Mouse (Mus musculus): Measurements from ENCODE around the gene Zdhhc14. TPM values are rescaled to one million over a fixed set of nuclear protein-coding genes. Genes with fewer than 3 reads are reported as not detected.
A peak's percentile ranks its signal among the peaks of the same experiment; 100 is the strongest.

The Zdhhc14 gene
- polyA plus RNA-seq, 1 experiment = 6.7 TPM

GRCm38 (mm10) chr17:5600505-5601027, 108.2 kb downstream of the Zdhhc14 start:
- no peaks in the 10 kb centered on the region for H3K9me3 ChIP-seq (ENCODE audit: control insufficient read depth, low read length)
- peaks cover 41% of the 10 kb centered on the region for H3K36me3 ChIP-seq (ENCODE audit: control insufficient read depth)
- TF ChIP-seq GATA1 (IDR thresholded peaks at IDR 0.05; ENCODE audit: low read length) = no peak
- TF ChIP-seq TAL1 (IDR thresholded peaks at IDR 0.05; ENCODE audit: low read length) = no peak
- no peak overlapping the region for H3K4me3 ChIP-seq (replicated peaks)
- no peaks in the 10 kb centered on the region for H3K27me3 ChIP-seq (ENCODE audit: control insufficient read depth)
- peaks cover 7% of the 10 kb centered on the region for H3K4me1 ChIP-seq (ENCODE audit: control insufficient read depth)

GRCm38 (mm10) chr17:5601953-5602352, 109.6 kb downstream of the Zdhhc14 start:
- Histone ChIP-seq H3K4me3 (replicated peaks) (no peak overlapping the region), H3K36me3 (ENCODE audit: control insufficient read depth) (peaks cover 35% of the 10 kb centered on the region), H3K9me3 (ENCODE audit: control insufficient read depth, low read length) (no peaks in the 10 kb centered on the region), H3K4me1 (ENCODE audit: control insufficient read depth) (peaks cover 10% of the 10 kb centered on the region), H3K27me3 (ENCODE audit: control insufficient read depth) (no peaks in the 10 kb centered on the region)
- TF ChIP-seq TAL1 (IDR thresholded peaks at IDR 0.05; ENCODE audit: low read length) = no peak
- TF ChIP-seq GATA1 (IDR thresholded peaks at IDR 0.05; ENCODE audit: low read length) = no peak

DNA sequence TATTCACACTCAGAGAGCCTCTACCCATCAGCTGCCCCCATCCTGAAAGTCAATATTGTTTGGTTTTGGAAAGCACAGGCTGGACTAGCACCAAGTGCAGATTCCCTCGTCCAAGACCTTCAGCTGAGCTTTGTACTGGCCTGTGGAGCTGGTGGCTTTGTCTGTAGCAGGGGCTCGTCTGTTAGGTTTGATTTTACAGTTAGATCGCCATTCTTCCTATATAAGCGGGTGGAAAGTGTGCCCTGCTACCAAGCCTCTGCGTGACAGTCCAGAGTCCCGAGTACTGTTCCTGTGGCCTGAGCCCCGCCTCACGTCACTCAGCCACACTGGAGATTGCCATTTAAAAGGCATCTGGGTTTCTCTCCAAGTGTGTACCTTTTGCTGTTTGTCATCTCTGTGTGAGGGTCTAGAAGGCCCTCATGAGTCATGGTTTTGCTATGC, 113.8 kb downstream of the Zdhhc14 start:
- Histone ChIP-seq H3K9me3 (ENCODE audit: control insufficient read depth, low read length) (no peaks in the 10 kb centered on the region), H3K36me3 (ENCODE audit: control insufficient read depth) (peaks cover 19% of the 10 kb centered on the region), H3K4me1 (ENCODE audit: control insufficient read depth) (peaks cover 7% of the 10 kb centered on the region), H3K4me3 (replicated peaks) (no peak overlapping the region), H3K27me3 (ENCODE audit: control insufficient read depth) (no peaks in the 10 kb centered on the region)
- TF ChIP-seq TAL1 (IDR thresholded peaks at IDR 0.05; ENCODE audit: low read length) = no peak
- TF ChIP-seq GATA1 (IDR thresholded peaks at IDR 0.05; ENCODE audit: low read length) = no peak

DNA sequence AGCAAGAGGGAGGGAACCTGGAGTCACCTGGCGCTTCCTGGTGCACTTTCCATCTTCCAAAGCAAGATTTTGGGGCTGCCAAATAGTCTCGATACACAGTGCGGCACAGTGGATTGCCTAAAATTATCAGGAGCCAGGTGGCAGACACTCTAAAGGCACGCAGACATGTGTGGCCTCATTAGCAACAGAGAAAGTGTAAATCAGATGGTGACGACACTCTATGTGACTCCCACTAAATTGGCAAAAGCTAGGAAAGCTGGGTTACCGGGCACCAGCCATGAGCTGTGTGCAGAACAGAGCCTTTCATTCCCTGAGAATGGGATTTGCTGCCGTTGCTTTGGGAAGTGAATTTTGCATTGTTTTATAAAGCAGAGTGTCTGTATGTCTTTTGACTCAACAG, 115.0 kb downstream of the Zdhhc14 start:
- H3K9me3 ChIP-seq (ENCODE audit: control insufficient read depth, low read length) = no peaks in the 10 kb centered on the region
- H3K4me3 ChIP-seq (replicated peaks) = no peak overlapping the region
- no peaks in the 10 kb centered on the region for H3K27me3 ChIP-seq (ENCODE audit: control insufficient read depth)
- no peak for TF ChIP-seq TAL1 (IDR thresholded peaks at IDR 0.05; ENCODE audit: low read length)
- TF ChIP-seq GATA1 (IDR thresholded peaks at IDR 0.05; ENCODE audit: low read length) = no peak
- peaks cover 10% of the 10 kb centered on the region for H3K36me3 ChIP-seq (ENCODE audit: control insufficient read depth)
- peaks cover 5% of the 10 kb centered on the region for H3K4me1 ChIP-seq (ENCODE audit: control insufficient read depth)

DNA sequence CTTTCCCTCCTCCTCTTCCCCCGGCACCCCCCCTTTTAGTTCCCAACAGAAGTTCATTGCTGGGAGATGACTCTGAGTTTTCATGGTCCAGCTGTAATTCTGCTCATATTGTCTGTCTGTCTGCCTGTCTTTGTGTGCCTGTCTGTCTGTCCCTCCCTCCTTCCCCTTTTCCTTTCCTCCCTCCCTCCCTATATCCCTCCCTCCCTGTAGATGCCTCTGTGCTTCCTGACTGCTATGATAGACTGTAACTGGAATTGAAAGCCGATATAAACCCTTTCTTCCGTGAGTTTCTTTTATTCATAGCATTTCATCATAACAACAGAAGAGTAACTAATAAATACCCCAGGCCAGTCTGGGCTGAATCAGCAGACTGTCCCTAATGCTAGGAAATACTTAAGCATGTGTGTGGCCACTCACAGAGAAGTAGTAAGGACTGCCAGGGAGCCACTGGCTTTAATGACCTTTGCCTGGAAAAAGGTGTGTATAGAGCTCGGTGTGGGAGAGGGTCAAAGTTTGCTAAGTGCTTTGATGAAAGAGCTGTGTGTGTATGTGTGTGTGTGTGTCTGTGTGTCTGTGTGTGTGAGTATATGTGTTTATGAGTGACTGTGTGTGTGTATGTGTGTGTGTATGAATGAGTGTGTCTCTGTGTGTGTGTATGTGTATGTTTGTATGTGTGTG, 117.7 kb downstream of the Zdhhc14 start:
- Histone ChIP-seq H3K36me3 (ENCODE audit: control insufficient read depth) (peaks cover 5% of the 10 kb centered on the region; the same call in 1 of the 2 replicates), H3K27me3 (ENCODE audit: control insufficient read depth) (no peaks in the 10 kb centered on the region), H3K9me3 (ENCODE audit: control insufficient read depth, low read length) (no peaks in the 10 kb centered on the region), H3K4me1 (ENCODE audit: control insufficient read depth) (peaks cover 16% of the 10 kb centered on the region), H3K4me3 (replicated peaks) (no peak overlapping the region)
- no peak for TF ChIP-seq TAL1 (IDR thresholded peaks at IDR 0.05; ENCODE audit: low read length)
- no peak for TF ChIP-seq GATA1 (IDR thresholded peaks at IDR 0.05; ENCODE audit: low read length)

GRCm38 (mm10) chr17:5612236-5612635, 119.9 kb downstream of the Zdhhc14 start:
- H3K4me3 ChIP-seq (replicated peaks) = no peak overlapping the region
- H3K27me3 ChIP-seq (ENCODE audit: control insufficient read depth) = no peaks in the 10 kb centered on the region
- H3K4me1 ChIP-seq (ENCODE audit: control insufficient read depth) = peaks cover 18% of the 10 kb centered on the region
- no peak for TF ChIP-seq TAL1 (IDR thresholded peaks at IDR 0.05; ENCODE audit: low read length)
- TF ChIP-seq GATA1 (IDR thresholded peaks at IDR 0.05; ENCODE audit: low read length) = no peak
- no peaks in the 10 kb centered on the region for H3K9me3 ChIP-seq (ENCODE audit: control insufficient read depth, low read length)
- H3K36me3 ChIP-seq (ENCODE audit: control insufficient read depth) = peaks cover 4% of the 10 kb centered on the region

DNA sequence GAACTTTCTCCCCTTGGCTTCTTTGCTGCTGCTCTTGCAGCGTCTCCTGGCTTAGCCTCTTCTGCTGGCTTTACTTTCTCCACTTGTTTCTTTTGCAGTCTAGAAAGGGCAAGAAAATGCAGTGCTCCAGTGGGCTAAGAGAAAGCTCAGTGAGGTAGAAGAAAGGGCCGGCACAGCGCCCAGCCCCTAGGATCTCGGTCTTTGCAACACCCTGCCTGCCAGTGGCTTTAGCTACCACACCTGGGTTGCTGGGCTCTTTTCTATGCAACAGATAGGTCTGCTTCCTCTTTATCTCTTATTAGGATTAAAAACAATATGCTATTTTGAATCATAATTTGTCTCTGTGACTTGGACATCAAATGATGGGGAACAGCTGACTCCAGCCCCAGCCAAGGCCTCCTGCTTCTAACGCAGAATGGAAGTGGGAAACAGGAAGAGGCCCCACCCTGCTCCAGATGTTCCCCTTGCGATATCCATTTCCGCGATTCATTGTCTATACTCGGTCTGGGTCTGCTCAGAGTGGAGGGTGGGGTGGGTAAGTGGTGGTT, 122.5 kb downstream of the Zdhhc14 start:
- H3K9me3 ChIP-seq (ENCODE audit: control insufficient read depth, low read length) = no peaks in the 10 kb centered on the region
- TF ChIP-seq TAL1 (IDR thresholded peaks at IDR 0.05; ENCODE audit: low read length) = no peak
- TF ChIP-seq GATA1 (IDR thresholded peaks at IDR 0.05; ENCODE audit: low read length) = no peak
- H3K4me1 ChIP-seq (ENCODE audit: control insufficient read depth) = peaks cover 19% of the 10 kb centered on the region
- no peaks in the 10 kb centered on the region for H3K27me3 ChIP-seq (ENCODE audit: control insufficient read depth)
- H3K36me3 ChIP-seq (ENCODE audit: control insufficient read depth) = peaks cover 4% of the 10 kb centered on the region
- no peak overlapping the region for H3K4me3 ChIP-seq (replicated peaks)

DNA sequence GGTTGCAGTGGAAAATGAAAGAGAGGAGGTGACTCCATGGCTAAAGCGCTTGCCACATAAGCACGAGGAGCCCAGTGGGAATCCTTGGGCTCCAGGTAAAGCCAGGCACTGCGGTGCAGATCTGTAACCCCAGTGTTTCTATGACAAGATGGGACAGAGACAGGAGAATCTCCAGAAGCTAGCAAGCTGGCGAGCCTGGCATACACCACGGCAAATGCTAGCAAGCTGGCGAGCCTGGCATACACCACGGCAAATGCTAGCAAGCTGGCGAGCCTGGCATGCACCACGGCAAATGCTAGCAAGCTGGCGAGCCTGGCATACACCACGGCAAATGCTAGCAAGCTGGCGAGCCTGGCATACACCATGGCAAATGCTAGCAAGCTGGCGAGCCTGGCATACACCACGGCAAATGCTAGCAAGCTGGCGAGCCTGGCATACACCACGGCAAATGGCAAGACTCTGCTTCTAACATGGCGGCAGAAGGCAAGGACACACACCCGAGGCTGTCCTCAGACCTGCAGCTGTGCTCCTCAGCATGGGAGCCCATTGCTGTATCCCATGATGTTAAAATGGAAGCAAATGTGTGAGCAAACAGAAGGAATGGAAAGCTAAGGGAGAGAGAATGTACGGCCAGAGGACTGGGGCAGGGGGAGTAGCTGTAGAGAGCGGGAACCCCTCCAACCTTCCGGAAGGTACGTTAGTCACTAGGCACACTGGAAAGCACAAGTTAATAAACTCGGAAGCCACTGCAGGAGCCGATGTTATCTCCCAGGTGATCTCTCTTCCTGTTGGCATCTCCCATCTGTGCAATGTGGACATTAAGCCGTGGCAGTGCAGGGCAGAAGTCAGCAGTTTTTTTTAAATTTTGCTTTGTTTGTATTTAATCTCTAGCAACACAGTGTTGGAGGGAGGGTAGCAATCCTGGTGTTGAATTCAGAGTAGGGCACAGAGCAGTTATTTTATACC, 129.6 kb downstream of the Zdhhc14 start:
- Histone ChIP-seq H3K36me3 (ENCODE audit: control insufficient read depth) (peaks cover 26% of the 10 kb centered on the region), H3K9me3 (ENCODE audit: control insufficient read depth, low read length) (no peaks in the 10 kb centered on the region), H3K4me3 (replicated peaks) (no peak overlapping the region), H3K4me1 (ENCODE audit: control insufficient read depth) (peaks cover 53% of the 10 kb centered on the region), H3K27me3 (ENCODE audit: control insufficient read depth) (no peaks in the 10 kb centered on the region)
- TF ChIP-seq GATA1 (IDR thresholded peaks at IDR 0.05; ENCODE audit: low read length) (no peak), TAL1 (IDR thresholded peaks at IDR 0.05; ENCODE audit: low read length) (no peak)

- TF ChIP-seq GATA1 (IDR thresholded peaks at IDR 0.05; ENCODE audit: low read length) = 0 out of 2 replicates have a peak, but pooled peaks have one; percentile 24
- TF ChIP-seq TAL1 (IDR thresholded peaks at IDR 0.05; ENCODE audit: low read length) = no peak
- no peaks in the 10 kb centered on the region for H3K27me3 ChIP-seq (ENCODE audit: control insufficient read depth)
- peaks cover 58% of the 10 kb centered on the region for H3K4me1 ChIP-seq (ENCODE audit: control insufficient read depth)
- H3K4me3 ChIP-seq (replicated peaks) = no peak overlapping the region
- no peaks in the 10 kb centered on the region for H3K9me3 ChIP-seq (ENCODE audit: control insufficient read depth, low read length)
- H3K36me3 ChIP-seq (ENCODE audit: control insufficient read depth) = peaks cover 24% of the 10 kb centered on the region
Measured at GRCm38 (mm10) chr17:5622764-5623163, 130.4 kb downstream of the Zdhhc14 start.
